In genomic region chrX:113298468-113298867, GRCm38 (mm10) we compare ENCODE assay signal across 8 mouse cellular contexts. TPM values are rescaled to one million over a fixed set of nuclear protein-coding genes. Genes with fewer than 3 reads are reported as not detected.
DNase-seq lines count a peak whose midpoint lies in the region; ATAC-seq and TF ChIP-seq lines count a peak whose summit lies in the region.

No protein-coding gene starts in this region.

- no peaks in the 10 kb centered on the region for H3K27me3 ChIP-seq in cerebellum, adult 2 months (ENCODE audit: control insufficient read depth, insufficient read depth, low read length)
- H3K27me3 ChIP-seq in testis, adult 2 months (ENCODE audit: control insufficient read depth, insufficient read depth, low read length): no peaks in the 10 kb centered on the region
- no peaks in the 10 kb centered on the region for H3K27me3 ChIP-seq in hindbrain, embryonic 15.5 days
- no peaks in the 10 kb centered on the region for H3K27me3 ChIP-seq in midbrain, embryonic 15.5 days (replicated peaks)

- TF ChIP-seq POLR2A in cerebellum, adult 2 months (IDR thresholded peaks at IDR 0.05; ENCODE audit: borderline replicate concordance, insufficient read depth, low read length): no peak
- TF ChIP-seq POLR2A in testis, adult 2 months (IDR thresholded peaks at IDR 0.05; ENCODE audit: control insufficient read depth, low read depth, low read length): no peak

- H3K9me3 ChIP-seq in hindbrain, embryonic 15.5 days: no peaks in the 10 kb centered on the region
- H3K9me3 ChIP-seq in midbrain, embryonic 15.5 days: no peaks in the 10 kb centered on the region

- peak in 1 of 2 experiments; percentile 4 for DNase-seq in cerebellum, adult 2 months
- DNase-seq in testis, postnatal 10 days (ENCODE audit: low spot score): no peak
- no peak for DNase-seq in left cerebral cortex, postnatal 14 days (ENCODE audit: low spot score in 2 of 2)
- DNase-seq in cerebellum, adult 9-11 months: no peak

- H3K4me2 ChIP-seq in hindbrain, embryonic 15.5 days: peak overlapping the region; percentile 76
- peak overlapping the region; percentile 78 for H3K4me2 ChIP-seq in midbrain, embryonic 15.5 days

- ATAC-seq in cerebellum, adult (ENCODE audit: insufficient number of reproducible peaks, low FRiP score, low TSS enrichment): no peak
- ATAC-seq in hindbrain, embryonic 15.5 days (ENCODE audit: low FRiP score, low read depth): no peak; the same call in none of the 2 replicates
- ATAC-seq in midbrain, embryonic 15.5 days (replicated peaks): peak; percentile 53

- no peaks in the 10 kb centered on the region for H3K36me3 ChIP-seq in testis, adult 2 months (ENCODE audit: control insufficient read depth, insufficient read depth, low read length)
- no peaks in the 10 kb centered on the region for H3K36me3 ChIP-seq in hindbrain, embryonic 15.5 days
- H3K36me3 ChIP-seq in midbrain, embryonic 15.5 days (replicated peaks): no peaks in the 10 kb centered on the region

- no peaks in the 10 kb centered on the region for H3K4me1 ChIP-seq in cerebellum, adult 2 months (ENCODE audit: control insufficient read depth, insufficient read depth, low read length)
- peaks cover 3% of the 10 kb centered on the region; the same call in 1 of the 2 replicates for H3K4me1 ChIP-seq in testis, adult 2 months (ENCODE audit: control insufficient read depth, insufficient read depth, low read length)
- no peaks in the 10 kb centered on the region for H3K4me1 ChIP-seq in hindbrain, embryonic 15.5 days (replicated peaks)
- H3K4me1 ChIP-seq in midbrain, embryonic 15.5 days: peaks cover 6% of the 10 kb centered on the region; the same call in 1 of the 2 replicates

- no peak for TF ChIP-seq CTCF in cerebellum, adult 2 months (IDR thresholded peaks at IDR 0.05; ENCODE audit: borderline replicate concordance, insufficient read depth, low read depth, low read length)
- no peak for TF ChIP-seq CTCF in testis, adult 2 months (IDR thresholded peaks at IDR 0.05; ENCODE audit: control insufficient read depth, insufficient read depth, insufficient replicate concordance, low read depth, low read length)

- 3% methylated on average over 19 of the region's 19 CpGs for WGBS in cerebellum, adult 2 months
- 26% methylated on average over 19 of the region's 19 CpGs for WGBS in hindbrain, embryonic 15.5 days
- WGBS in midbrain, embryonic 15.5 days: 22% methylated on average over 19 of the region's 19 CpGs

- peak overlapping the region; percentile 47 for H3K9ac ChIP-seq in hindbrain, embryonic 15.5 days
- peak overlapping the region; percentile 34 for H3K9ac ChIP-seq in midbrain, embryonic 15.5 days

- intact Hi-C loops in left cerebral cortex, postnatal 14 days (cut with DNase I): no loop called here

- peak overlapping the region; percentile 55 for H3K4me3 ChIP-seq in cerebellum, adult 2 months (replicated peaks; ENCODE audit: insufficient read depth, low read depth, low read length)
- peak overlapping the region; percentile 21 for H3K4me3 ChIP-seq in testis, adult 2 months (ENCODE audit: control insufficient read depth, low read depth, low read length)
- peak overlapping the region; percentile 58 for H3K4me3 ChIP-seq in hindbrain, embryonic 15.5 days
- H3K4me3 ChIP-seq in midbrain, embryonic 15.5 days: peak overlapping the region; percentile 51

- no peak overlapping the region for H3K27ac ChIP-seq in cerebellum, adult 2 months (ENCODE audit: insufficient read depth, low read length)
- H3K27ac ChIP-seq in testis, adult 2 months (ENCODE audit: control insufficient read depth, insufficient read depth, low read depth, low read length): no peak overlapping the region
- H3K27ac ChIP-seq in hindbrain, embryonic 15.5 days (replicated peaks): peak overlapping the region; percentile 55; the same call in 1 of the 2 replicates
- H3K27ac ChIP-seq in midbrain, embryonic 15.5 days: no peak overlapping the region

RNA-seq across cellular contexts. Expression of gene Dach2, which starts 1.2 kb away (rescaled TPM):
- 0.81 and 0.98 TPM in 2 replicates for polyA plus RNA-seq in cerebellum, adult 2 months (2012; rRNA removed)
- 0.02 and 0.08 TPM in 2 replicates for polyA plus RNA-seq in testis, adult 2 months (2012; rRNA removed)
- 11.7 and 12.3 TPM in 2 replicates for polyA plus RNA-seq in hindbrain, embryonic 15.5 days (2015; fragmentation: Nextera tagmentation; extraction: Ambion mirVana)
- polyA plus RNA-seq in midbrain, embryonic 15.5 days (2015; fragmentation: Nextera tagmentation; extraction: Ambion mirVana): 6.5 and 6.9 TPM in 2 replicates
- total RNA-seq in left cerebral cortex, postnatal 14 days (2021): 1 to 10 TPM in 1 of 2 experiments, under 1 TPM in 1; 0.97 to 1.1 TPM
